Mouse (Mus musculus) naive thymus-derived CD4-positive, alpha-beta T cell, adult 5 months (primary cell): Measurements from ENCODE around the gene Ssty1. TPM values are rescaled to one million over a fixed set of nuclear protein-coding genes. Genes with fewer than 3 reads are reported as not detected.

ENCODE experiments used
- polyA plus RNA-seq: library from polyadenylated mRNA; unstranded; fragments of 100-300 nt; shearing (Covaris generic); gene quantifications from one replicate; pipeline ENCODE4 v1.2.1, GENCODE M21; 2017

Gene Ssty1
- polyA plus RNA-seq, result not detected

DNA sequence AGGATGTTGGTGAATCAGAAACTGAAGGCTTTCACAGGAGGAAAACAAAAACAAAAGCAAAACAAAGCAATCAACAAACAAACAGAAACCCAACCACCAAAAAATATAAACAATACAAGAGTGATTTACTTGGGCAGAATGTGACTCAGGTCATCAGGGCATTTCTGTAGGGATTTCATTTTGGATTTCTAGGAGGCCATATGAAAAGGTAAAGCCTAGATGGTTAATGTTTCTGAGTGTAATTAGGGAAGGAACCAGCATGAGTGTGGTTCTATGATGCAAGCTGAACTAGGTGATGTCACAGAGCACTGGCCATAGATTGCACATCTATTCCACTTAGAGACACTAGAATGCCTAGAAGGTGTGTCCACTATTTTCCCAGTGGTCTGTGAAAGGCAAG, at the start of gene Ssty1:
Gene Ssty1, plus strand, starts transcription at position 301 of the 400 bp plus-strand sequence.

DNA sequence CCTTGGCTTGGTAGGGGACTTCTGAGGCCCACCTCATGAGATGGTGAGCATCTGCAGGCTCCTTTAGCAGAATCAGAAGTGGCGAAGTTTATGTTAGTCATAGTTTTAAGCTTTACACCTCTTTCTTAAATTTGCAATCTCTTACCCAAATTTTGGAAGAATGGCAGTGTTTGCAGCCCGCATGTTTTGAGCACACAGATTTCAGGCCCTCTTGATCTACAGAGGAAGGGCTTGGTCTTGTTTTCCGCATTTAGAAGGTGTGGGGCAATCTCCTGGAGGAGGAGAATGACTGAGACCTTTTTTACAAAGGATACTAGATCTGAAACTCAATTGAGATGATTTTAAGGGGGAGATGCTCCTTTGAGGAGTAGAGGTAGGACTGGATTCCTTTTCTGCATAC, 27.2 kb upstream of the Ssty1 start, which contains the start of gene Gm21764:
Gene Gm21764, minus strand, starts transcription at position 101 of the 400 bp plus-strand sequence.

Other genes with a start within 250 kb of the Ssty1 start
- not detected for gene Gm21904, start 242.8 kb upstream of the Ssty1 start, polyA plus RNA-seq
- gene Gm20772, start 214.4 kb upstream of the Ssty1 start, polyA plus RNA-seq, result not detected
- gene Gm20831, start 214.4 kb upstream of the Ssty1 start, polyA plus RNA-seq, result not detected
- gene Srsy, start 151.8 kb upstream of the Ssty1 start, polyA plus RNA-seq, result not detected
- not detected for gene Gm21764, start 27.3 kb upstream of the Ssty1 start, polyA plus RNA-seq